Mouse (Mus musculus): ENCODE measurements around the gene Oaz1. TPM values are rescaled to one million over a fixed set of nuclear protein-coding genes. Genes with fewer than 3 reads are reported as not detected.

Oaz1 gene
- polyA plus RNA-seq, 1 experiment from 2014 or later = 1,218 TPM

GRCm38 (mm10) chr10:80857848-80858247 is 31.4 kb downstream of the Oaz1 start:
- peaks cover 22% of the 10 kb centered on the region for H3K36me3 ChIP-seq (ENCODE audit: control insufficient read depth, insufficient read depth, low read length)
- DNase-seq = no peak
- WGBS = 55% methylated on average over 3 of the region's 3 CpGs
- H3K27me3 ChIP-seq (ENCODE audit: control insufficient read depth, insufficient read depth, low read length) = no peaks in the 10 kb centered on the region
- no peak overlapping the region for H3K4me2 ChIP-seq (ENCODE audit: low read length)
- H3K27ac ChIP-seq (replicated peaks; ENCODE audit: low read depth, low read length) = no peak overlapping the region
- no peak overlapping the region for H3K4me3 ChIP-seq (replicated peaks; ENCODE audit: low read depth, low read length)
- no peaks in the 10 kb centered on the region for H3K9me3 ChIP-seq (ENCODE audit: control insufficient read depth, low read length)
- H3K9ac ChIP-seq (replicated peaks; ENCODE audit: low read length) = no peak overlapping the region
- ATAC-seq (ENCODE audit: low FRiP score, low TSS enrichment) = no peak
- H3K4me1 ChIP-seq (ENCODE audit: control insufficient read depth, insufficient read depth, low read length) = peaks cover 26% of the 10 kb centered on the region

GRCm38 (mm10) chr10:80858350-80858935 is 32.0 kb downstream of the Oaz1 start:
- H3K4me1 ChIP-seq (ENCODE audit: control insufficient read depth, insufficient read depth, low read length) = peaks cover 26% of the 10 kb centered on the region
- H3K36me3 ChIP-seq (ENCODE audit: control insufficient read depth, insufficient read depth, low read length) = peaks cover 22% of the 10 kb centered on the region
- DNase-seq = no peak
- no peak overlapping the region for H3K4me2 ChIP-seq (ENCODE audit: low read length)
- WGBS = 87% methylated on average over 7 of the region's 7 CpGs
- H3K27ac ChIP-seq (replicated peaks; ENCODE audit: low read depth, low read length) = no peak overlapping the region
- H3K4me3 ChIP-seq (replicated peaks; ENCODE audit: low read depth, low read length) = no peak overlapping the region
- H3K9me3 ChIP-seq (ENCODE audit: control insufficient read depth, low read length) = no peaks in the 10 kb centered on the region
- H3K27me3 ChIP-seq (ENCODE audit: control insufficient read depth, insufficient read depth, low read length) = no peaks in the 10 kb centered on the region
- ATAC-seq (ENCODE audit: low FRiP score, low TSS enrichment) = no peak
- H3K9ac ChIP-seq (replicated peaks; ENCODE audit: low read length) = no peak overlapping the region

GRCm38 (mm10) chr10:80862305-80862704 is 35.8 kb downstream of the Oaz1 start:
- no peak overlapping the region for H3K9ac ChIP-seq (replicated peaks; ENCODE audit: low read length)
- peaks cover 55% of the 10 kb centered on the region for H3K36me3 ChIP-seq (ENCODE audit: control insufficient read depth, insufficient read depth, low read length)
- WGBS = 95% methylated on average over 5 of the region's 5 CpGs
- DNase-seq = no peak
- no peak overlapping the region for H3K4me2 ChIP-seq (ENCODE audit: low read length)
- no peaks in the 10 kb centered on the region for H3K9me3 ChIP-seq (ENCODE audit: control insufficient read depth, low read length)
- ATAC-seq (ENCODE audit: low FRiP score, low TSS enrichment) = no peak
- no peak overlapping the region for H3K4me3 ChIP-seq (replicated peaks; ENCODE audit: low read depth, low read length)
- peaks cover 2% of the 10 kb centered on the region; the same call in 1 of the 2 replicates for H3K4me1 ChIP-seq (ENCODE audit: control insufficient read depth, insufficient read depth, low read length)
- no peaks in the 10 kb centered on the region for H3K27me3 ChIP-seq (ENCODE audit: control insufficient read depth, insufficient read depth, low read length)
- no peak overlapping the region for H3K27ac ChIP-seq (replicated peaks; ENCODE audit: low read depth, low read length)

- no peak for DNase-seq
- Histone ChIP-seq H3K9me3 (ENCODE audit: control insufficient read depth, low read length) (no peaks in the 10 kb centered on the region), H3K4me2 (ENCODE audit: low read length) (no peak overlapping the region), H3K36me3 (ENCODE audit: control insufficient read depth, insufficient read depth, low read length) (peaks cover 69% of the 10 kb centered on the region), H3K4me1 (ENCODE audit: control insufficient read depth, insufficient read depth, low read length) (no peaks in the 10 kb centered on the region), H3K4me3 (replicated peaks; ENCODE audit: low read depth, low read length) (no peak overlapping the region), H3K27ac (replicated peaks; ENCODE audit: low read depth, low read length) (no peak overlapping the region), H3K9ac (replicated peaks; ENCODE audit: low read length) (no peak overlapping the region), H3K27me3 (ENCODE audit: control insufficient read depth, insufficient read depth, low read length) (no peaks in the 10 kb centered on the region)
- WGBS = 87% methylated on average over 16 of the region's 16 CpGs
- ATAC-seq (ENCODE audit: low FRiP score, low TSS enrichment) = no peak
These were observed 38.0 kb downstream of the Oaz1 start for GRCm38 (mm10) chr10:80864446-80864845.

GRCm38 (mm10) chr10:80870993-80871392 is 44.5 kb downstream of the Oaz1 start:
- DNase-seq (no peak), ATAC-seq (ENCODE audit: low FRiP score, low TSS enrichment) (no peak)
- Histone ChIP-seq H3K4me1 (ENCODE audit: control insufficient read depth, insufficient read depth, low read length) (no peaks in the 10 kb centered on the region), H3K27me3 (ENCODE audit: control insufficient read depth, insufficient read depth, low read length) (no peaks in the 10 kb centered on the region), H3K9me3 (ENCODE audit: control insufficient read depth, low read length) (no peaks in the 10 kb centered on the region), H3K9ac (replicated peaks; ENCODE audit: low read length) (no peak overlapping the region), H3K27ac (replicated peaks; ENCODE audit: low read depth, low read length) (no peak overlapping the region), H3K36me3 (ENCODE audit: control insufficient read depth, insufficient read depth, low read length) (peaks cover 26% of the 10 kb centered on the region), H3K4me3 (replicated peaks; ENCODE audit: low read depth, low read length) (no peak overlapping the region), H3K4me2 (ENCODE audit: low read length) (no peak overlapping the region)
- WGBS = 74% methylated on average over 4 of the region's 6 CpGs

GRCm38 (mm10) chr10:80871581-80871980 is 45.1 kb downstream of the Oaz1 start, which contains the start of gene Tmprss9:
TSS of gene Tmprss9 (plus strand) at chr10:80871848.
- 46% methylated on average over 9 of the region's 9 CpGs for WGBS
- Histone ChIP-seq H3K9me3 (ENCODE audit: control insufficient read depth, low read length) (no peaks in the 10 kb centered on the region), H3K4me2 (ENCODE audit: low read length) (no peak within 1 kb of the TSS), H3K27ac (replicated peaks; ENCODE audit: low read depth, low read length) (no peak within 1 kb of the TSS), H3K27me3 (ENCODE audit: control insufficient read depth, insufficient read depth, low read length) (no peaks in the 10 kb centered on the region), H3K4me3 (replicated peaks; ENCODE audit: low read depth, low read length) (no peak within 1 kb of the TSS), H3K9ac (replicated peaks; ENCODE audit: low read length) (no peak within 1 kb of the TSS), H3K4me1 (ENCODE audit: control insufficient read depth, insufficient read depth, low read length) (no peaks in the 10 kb centered on the region), H3K36me3 (ENCODE audit: control insufficient read depth, insufficient read depth, low read length) (peaks cover 20% of the 10 kb centered on the region)
- no peak for ATAC-seq (ENCODE audit: low FRiP score, low TSS enrichment)
- DNase-seq = no peak

- H3K36me3 ChIP-seq (ENCODE audit: control insufficient read depth, insufficient read depth, low read length) = no peaks in the 10 kb centered on the region
- no peaks in the 10 kb centered on the region for H3K4me1 ChIP-seq (ENCODE audit: control insufficient read depth, insufficient read depth, low read length)
- WGBS = 79% methylated on average over 9 of the region's 9 CpGs
- no peak for DNase-seq
- no peak overlapping the region for H3K9ac ChIP-seq (replicated peaks; ENCODE audit: low read length)
- no peak overlapping the region for H3K4me2 ChIP-seq (ENCODE audit: low read length)
- no peaks in the 10 kb centered on the region for H3K9me3 ChIP-seq (ENCODE audit: control insufficient read depth, low read length)
- H3K27ac ChIP-seq (replicated peaks; ENCODE audit: low read depth, low read length) = no peak overlapping the region
- no peaks in the 10 kb centered on the region for H3K27me3 ChIP-seq (ENCODE audit: control insufficient read depth, insufficient read depth, low read length)
- ATAC-seq (ENCODE audit: low FRiP score, low TSS enrichment) = no peak
- no peak overlapping the region for H3K4me3 ChIP-seq (replicated peaks; ENCODE audit: low read depth, low read length)
These were observed 47.6 kb downstream of the Oaz1 start for GRCm38 (mm10) chr10:80874035-80874434.

- H3K4me1 ChIP-seq (ENCODE audit: control insufficient read depth, insufficient read depth, low read length) = no peaks in the 10 kb centered on the region
- DNase-seq (peak; percentile 78), ATAC-seq (ENCODE audit: low FRiP score, low TSS enrichment) (no peak)
- no peaks in the 10 kb centered on the region for H3K36me3 ChIP-seq (ENCODE audit: control insufficient read depth, insufficient read depth, low read length)
- no peak overlapping the region for H3K4me2 ChIP-seq (ENCODE audit: low read length)
- H3K27me3 ChIP-seq (ENCODE audit: control insufficient read depth, insufficient read depth, low read length) = no peaks in the 10 kb centered on the region
- no peaks in the 10 kb centered on the region for H3K9me3 ChIP-seq (ENCODE audit: control insufficient read depth, low read length)
- 22% methylated on average over 5 of the region's 5 CpGs for WGBS
- H3K9ac ChIP-seq (replicated peaks; ENCODE audit: low read length) = no peak overlapping the region
- H3K4me3 ChIP-seq (replicated peaks; ENCODE audit: low read depth, low read length) = no peak overlapping the region
- H3K27ac ChIP-seq (replicated peaks; ENCODE audit: low read depth, low read length) = no peak overlapping the region
These were observed 49.6 kb downstream of the Oaz1 start for GRCm38 (mm10) chr10:80876028-80876427.

GRCm38 (mm10) chr10:80876594-80876993 is 50.1 kb downstream of the Oaz1 start:
- 35% methylated on average over 3 of the region's 3 CpGs for WGBS

More at GRCm38 (mm10) chr10:80876594-80876993, 50.1 kb downstream of the Oaz1 start:
- Histone ChIP-seq H3K4me3 (replicated peaks; ENCODE audit: low read depth, low read length) (no peak overlapping the region), H3K36me3 (ENCODE audit: control insufficient read depth, insufficient read depth, low read length) (no peaks in the 10 kb centered on the region), H3K9me3 (ENCODE audit: control insufficient read depth, low read length) (no peaks in the 10 kb centered on the region), H3K4me1 (ENCODE audit: control insufficient read depth, insufficient read depth, low read length) (no peaks in the 10 kb centered on the region), H3K4me2 (ENCODE audit: low read length) (no peak overlapping the region), H3K27ac (replicated peaks; ENCODE audit: low read depth, low read length) (no peak overlapping the region), H3K27me3 (ENCODE audit: control insufficient read depth, insufficient read depth, low read length) (no peaks in the 10 kb centered on the region), H3K9ac (replicated peaks; ENCODE audit: low read length) (no peak overlapping the region)
- ATAC-seq (ENCODE audit: low FRiP score, low TSS enrichment) (no peak), DNase-seq (no peak)

Data from midbrain, embryonic 14.5 days (tissue).